Mouse (Mus musculus) lung, embryonic 15.5 days (tissue): ENCODE measurements around the gene Gm48551. TPM values are rescaled to one million over a fixed set of nuclear protein-coding genes. Genes with fewer than 3 reads are reported as not detected.

Experiments used
- ATAC-seq: fragments of 200-750 bp; cut with Nextera tagmentation; 2 replicates; pipeline ENCODE4 v1.8.0; 2017; ENCODE audit warnings: moderate number of reproducible peaks, borderline replicate concordance; ENCODE audit not compliant: low FRiP score, low TSS enrichment; ENCODE audit errors: extremely low read depth
- H3K27ac ChIP-seq: fragments of 300-500 bp; sonication (generic); 2 replicates; pipeline ENCODE4 v1.5.1; 2015; ENCODE audit warnings: moderate library complexity, mild to moderate bottlenecking, inconsistent platforms
- H3K27me3 ChIP-seq: fragments of 300-500 bp; sonication (generic); 2 replicates; pipeline ENCODE4 v1.6.1; 2015; ENCODE audit warnings: inconsistent platforms
- H3K36me3 ChIP-seq: fragments of 300-500 bp; sonication (generic); 2 replicates; pipeline ENCODE4 v1.6.1; 2015; ENCODE audit warnings: inconsistent platforms
- H3K4me1 ChIP-seq: fragments of 300-500 bp; sonication (generic); 2 replicates; pipeline ENCODE4 v1.6.1; 2015; ENCODE audit warnings: inconsistent platforms
- H3K4me2 ChIP-seq: fragments of 300-500 bp; sonication (generic); 2 replicates; pipeline ENCODE4 v1.6.1; 2015; ENCODE audit warnings: inconsistent platforms, mild to moderate bottlenecking, moderate library complexity
- H3K4me3 ChIP-seq: fragments of 300-500 bp; sonication (generic); 2 replicates; pipeline ENCODE4 v1.5.1; 2015; ENCODE audit warnings: mild to moderate bottlenecking, inconsistent platforms
- H3K9ac ChIP-seq: fragments of 300-500 bp; sonication (generic); 2 replicates; pipeline ENCODE4 v1.6.1; 2015; ENCODE audit warnings: inconsistent platforms
- H3K9me3 ChIP-seq: fragments of 300-500 bp; sonication (generic); 2 replicates; pipeline ENCODE4 v1.6.1; 2016; ENCODE audit warnings: inconsistent platforms
- WGBS: fragments of 180-500 bp; shearing (Covaris S2); methylation state at CpG from one replicate; pipeline ENCODE4 v1.1.7; 2015; 5-methylcytosine and 5-hydroxymethylcytosine counted together
- polyA plus RNA-seq: library from polyadenylated mRNA; unstranded; fragments of >200 nt; fragmentation: Nextera tagmentation; extraction: Ambion mirVana; gene quantifications from 2 replicates; pipeline ENCODE4 v1.2.1, GENCODE M21; 2015

Gm48551 gene
- polyA plus RNA-seq, 1 experiment from 2014 or later, result 1.6 TPM

DNA sequence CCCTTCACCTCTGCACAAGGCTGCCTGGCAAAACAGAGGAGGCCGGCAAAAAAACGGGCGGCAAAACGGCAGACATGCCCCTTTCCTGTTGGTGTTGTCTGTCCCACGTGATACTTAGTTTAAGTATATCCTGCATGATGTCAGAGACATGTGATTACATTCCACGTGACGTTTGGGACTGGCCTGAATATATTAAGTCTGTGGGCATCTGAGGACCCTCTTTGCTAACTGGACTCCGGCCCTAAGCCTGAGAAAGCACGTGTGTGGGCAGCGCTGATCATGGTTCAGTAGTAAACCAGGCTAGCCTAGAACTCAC lies 16.9 kb downstream of the Gm48551 start:
- Histone ChIP-seq H3K9me3 (no peaks in the 10 kb centered on the region), H3K4me3 (no peak overlapping the region), H3K27ac (peak overlapping the region; percentile 87), H3K4me2 (no peak overlapping the region; the same call in 1 of the 2 replicates), H3K36me3 (peaks cover 39% of the 10 kb centered on the region), H3K4me1 (peaks cover 35% of the 10 kb centered on the region), H3K27me3 (no peaks in the 10 kb centered on the region), H3K9ac (no peak overlapping the region)
- WGBS, result 33% methylated on average over 10 of the region's 10 CpGs
- ATAC-seq, result no peak

- Histone ChIP-seq H3K4me1 (peaks cover 35% of the 10 kb centered on the region), H3K27me3 (no peaks in the 10 kb centered on the region), H3K4me3 (peak overlapping the region; percentile 22), H3K27ac (peak overlapping the region; percentile 87), H3K4me2 (peak overlapping the region; percentile 44), H3K36me3 (peaks cover 43% of the 10 kb centered on the region), H3K9ac (no peak overlapping the region), H3K9me3 (no peaks in the 10 kb centered on the region)
- ATAC-seq, result peak; percentile 80
- WGBS, result 5% methylated on average over 18 of the region's 18 CpGs
These were observed 17.4 kb downstream of the Gm48551 start for GRCm38 (mm10) chr10:81401521-81402226.

DNA sequence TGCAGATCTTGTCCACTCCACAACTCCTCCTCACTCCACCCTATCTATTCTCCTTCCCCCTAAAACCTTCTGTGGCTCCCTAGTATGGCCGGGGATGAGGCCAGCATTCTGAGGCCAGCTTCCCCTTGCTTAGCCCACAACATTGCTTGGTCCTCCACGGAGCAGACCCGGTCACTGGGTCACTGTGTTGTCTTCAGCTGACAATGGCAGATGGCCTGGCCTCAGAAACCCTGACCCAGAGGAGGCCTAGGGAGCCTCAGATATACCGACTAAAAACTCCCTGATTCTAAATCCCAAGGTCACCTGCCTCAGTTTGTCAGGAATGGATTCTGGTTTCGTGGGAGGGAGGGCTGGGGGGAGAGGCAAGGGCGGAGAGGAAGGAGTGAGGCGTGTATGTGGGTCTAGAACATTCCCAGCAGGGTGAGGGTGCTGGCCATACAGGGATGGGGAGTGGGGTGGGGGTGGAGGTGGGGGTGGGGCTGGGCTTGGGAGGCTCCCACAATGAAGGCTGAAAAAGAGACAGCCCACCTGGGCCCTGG lies 18.0 kb downstream of the Gm48551 start:
- 22% methylated on average over 7 of the region's 7 CpGs for WGBS
- Histone ChIP-seq H3K36me3 (peaks cover 50% of the 10 kb centered on the region), H3K4me3 (no peak overlapping the region)

GRCm38 (mm10) chr10:81403511-81403910 lies 19.2 kb downstream of the Gm48551 start:
- H3K27me3 ChIP-seq, result no peaks in the 10 kb centered on the region
- H3K4me1 ChIP-seq, result peaks cover 54% of the 10 kb centered on the region
- H3K9me3 ChIP-seq, result no peaks in the 10 kb centered on the region
- no peak for ATAC-seq
- peak overlapping the region; percentile 87 for H3K27ac ChIP-seq
- H3K4me2 ChIP-seq, result no peak overlapping the region
- no peak overlapping the region for H3K9ac ChIP-seq
- H3K36me3 ChIP-seq, result peaks cover 53% of the 10 kb centered on the region
- 69% methylated on average over 10 of the region's 10 CpGs for WGBS
- no peak overlapping the region for H3K4me3 ChIP-seq

More for the DNA sequence above, 18.0 kb downstream of the Gm48551 start:
- peak overlapping the region; percentile 87 for H3K27ac ChIP-seq
- no peak overlapping the region for H3K9ac ChIP-seq
- no peaks in the 10 kb centered on the region for H3K9me3 ChIP-seq
- peak overlapping the region; percentile 44 for H3K4me2 ChIP-seq
- no peaks in the 10 kb centered on the region for H3K27me3 ChIP-seq
- peaks cover 41% of the 10 kb centered on the region for H3K4me1 ChIP-seq
- no peak for ATAC-seq

GRCm38 (mm10) chr10:81404082-81404481 lies 19.8 kb downstream of the Gm48551 start:
- Histone ChIP-seq H3K9ac (no peak overlapping the region), H3K4me1 (peaks cover 59% of the 10 kb centered on the region), H3K4me2 (no peak overlapping the region), H3K27me3 (no peaks in the 10 kb centered on the region), H3K4me3 (no peak overlapping the region), H3K27ac (no peak overlapping the region), H3K36me3 (peaks cover 53% of the 10 kb centered on the region), H3K9me3 (no peaks in the 10 kb centered on the region)
- ATAC-seq, result no peak
- 41% methylated on average over 9 of the region's 9 CpGs for WGBS

GRCm38 (mm10) chr10:81404720-81405119 lies 20.5 kb downstream of the Gm48551 start:
- H3K4me1 ChIP-seq, result peaks cover 65% of the 10 kb centered on the region
- peaks cover 46% of the 10 kb centered on the region for H3K36me3 ChIP-seq

GRCm38 (mm10) chr10:81405588-81406201 lies 21.4 kb downstream of the Gm48551 start:
- 0 out of 2 replicates have a peak overlapping the region, but pooled peaks have one; percentile 25 for H3K27ac ChIP-seq
- no peaks in the 10 kb centered on the region for H3K9me3 ChIP-seq
- H3K9ac ChIP-seq, result no peak overlapping the region
- no peak for ATAC-seq
- peaks cover 75% of the 10 kb centered on the region for H3K4me1 ChIP-seq
- WGBS, result 50% methylated on average over 13 of the region's 13 CpGs
- no peaks in the 10 kb centered on the region for H3K27me3 ChIP-seq
- no peak overlapping the region for H3K4me3 ChIP-seq
- H3K36me3 ChIP-seq, result peaks cover 37% of the 10 kb centered on the region
- no peak overlapping the region for H3K4me2 ChIP-seq

More at GRCm38 (mm10) chr10:81404720-81405119, 20.5 kb downstream of the Gm48551 start:
- H3K27me3 ChIP-seq, result no peaks in the 10 kb centered on the region
- H3K9ac ChIP-seq, result no peak overlapping the region
- H3K4me3 ChIP-seq, result no peak overlapping the region
- H3K27ac ChIP-seq, result peak overlapping the region; percentile 20; the same call in 1 of the 2 replicates
- H3K4me2 ChIP-seq, result no peak overlapping the region
- WGBS, result 61% methylated on average over 18 of the region's 18 CpGs
- ATAC-seq, result no peak
- H3K9me3 ChIP-seq, result no peaks in the 10 kb centered on the region

DNA sequence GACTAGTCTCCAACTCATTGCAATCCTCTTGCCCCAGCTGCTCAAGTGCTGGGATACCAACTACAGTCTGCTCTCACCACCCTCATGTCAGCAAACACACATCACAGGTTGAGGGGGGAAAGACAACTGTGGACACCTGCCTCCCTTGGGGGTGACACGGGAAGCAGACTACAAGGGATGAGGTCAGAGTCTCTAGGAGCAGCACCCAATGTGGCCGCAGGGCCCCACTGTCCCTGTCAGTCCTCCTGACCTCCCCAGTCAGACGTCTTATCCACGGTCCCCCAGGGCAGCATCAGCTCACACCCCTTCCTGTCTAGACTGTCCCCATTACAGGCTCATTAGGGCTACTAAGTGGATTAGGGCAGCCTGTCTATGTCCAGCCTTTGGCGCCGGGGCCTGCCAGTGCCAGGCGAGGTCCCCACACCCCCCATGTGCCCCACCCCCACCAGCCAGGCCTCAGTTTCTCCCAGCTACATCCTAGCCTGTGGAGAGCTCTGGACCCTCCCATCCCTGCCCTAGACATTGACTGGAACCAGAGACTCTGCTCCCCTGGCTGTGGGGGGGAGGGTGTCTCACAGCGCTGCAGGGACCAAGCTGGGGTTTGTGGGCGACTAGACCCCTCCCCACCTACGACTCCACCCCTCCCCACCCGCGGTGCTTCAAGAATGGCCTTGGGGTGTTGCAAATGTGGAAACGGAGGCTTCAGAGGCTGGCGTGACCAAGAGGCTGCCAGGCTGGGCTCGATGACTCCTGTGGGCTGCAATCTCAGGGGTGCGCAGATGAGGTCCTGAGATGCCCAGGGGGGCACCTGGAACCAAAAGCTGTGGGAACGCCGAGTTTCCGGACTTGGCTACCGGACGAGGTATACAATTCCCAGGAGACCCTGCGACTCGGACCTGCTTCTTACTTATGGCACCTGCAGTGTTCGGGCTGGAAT lies 22.5 kb downstream of the Gm48551 start:
- peaks cover 76% of the 10 kb centered on the region for H3K4me1 ChIP-seq
- H3K4me2 ChIP-seq, result peak overlapping the region; percentile 43
- H3K9ac ChIP-seq, result peak overlapping the region; percentile 25; the same call in 1 of the 2 replicates
- H3K27ac ChIP-seq, result peak overlapping the region; percentile 37; the same call in 1 of the 2 replicates
- no peak for ATAC-seq
- peaks cover 36% of the 10 kb centered on the region for H3K36me3 ChIP-seq
- peak overlapping the region; percentile 31 for H3K4me3 ChIP-seq
- no peaks in the 10 kb centered on the region for H3K9me3 ChIP-seq
- 44% methylated on average over 24 of the region's 24 CpGs for WGBS
- no peaks in the 10 kb centered on the region for H3K27me3 ChIP-seq

- Histone ChIP-seq H3K4me3 (peak overlapping the region; percentile 31), H3K27ac (peak overlapping the region; percentile 98), H3K27me3 (no peaks in the 10 kb centered on the region), H3K4me2 (peak overlapping the region; percentile 43), H3K4me1 (peaks cover 76% of the 10 kb centered on the region), H3K36me3 (peaks cover 36% of the 10 kb centered on the region), H3K9ac (no peak overlapping the region; the same call in 1 of the 2 replicates), H3K9me3 (no peaks in the 10 kb centered on the region)
- ATAC-seq, result no peak
- 26% methylated on average over 31 of the region's 31 CpGs for WGBS
These were observed 23.5 kb downstream of the Gm48551 start for GRCm38 (mm10) chr10:81407539-81408423.

DNA sequence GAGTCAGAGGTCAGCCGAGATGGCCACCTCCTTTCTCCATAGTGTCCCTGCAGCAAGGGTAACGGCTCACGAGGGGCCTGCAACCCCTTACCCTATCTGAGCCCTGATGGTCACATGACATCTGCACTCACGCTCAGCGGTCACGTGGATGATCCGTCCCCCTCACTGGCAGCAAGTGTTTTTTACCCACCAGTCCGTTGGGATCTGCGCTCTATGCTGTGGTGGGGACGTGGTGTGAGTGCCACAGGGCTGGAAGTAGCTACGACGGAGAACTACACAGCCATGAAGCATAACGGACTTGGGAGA lies 24.1 kb downstream of the Gm48551 start:
- Histone ChIP-seq H3K27me3 (no peaks in the 10 kb centered on the region), H3K4me3 (no peak overlapping the region), H3K36me3 (peaks cover 36% of the 10 kb centered on the region), H3K4me1 (peaks cover 76% of the 10 kb centered on the region), H3K27ac (peak overlapping the region; percentile 98), H3K4me2 (no peak overlapping the region), H3K9me3 (no peaks in the 10 kb centered on the region), H3K9ac (no peak overlapping the region)
- WGBS, result 58% methylated on average over 13 of the region's 13 CpGs
- no peak for ATAC-seq

DNA sequence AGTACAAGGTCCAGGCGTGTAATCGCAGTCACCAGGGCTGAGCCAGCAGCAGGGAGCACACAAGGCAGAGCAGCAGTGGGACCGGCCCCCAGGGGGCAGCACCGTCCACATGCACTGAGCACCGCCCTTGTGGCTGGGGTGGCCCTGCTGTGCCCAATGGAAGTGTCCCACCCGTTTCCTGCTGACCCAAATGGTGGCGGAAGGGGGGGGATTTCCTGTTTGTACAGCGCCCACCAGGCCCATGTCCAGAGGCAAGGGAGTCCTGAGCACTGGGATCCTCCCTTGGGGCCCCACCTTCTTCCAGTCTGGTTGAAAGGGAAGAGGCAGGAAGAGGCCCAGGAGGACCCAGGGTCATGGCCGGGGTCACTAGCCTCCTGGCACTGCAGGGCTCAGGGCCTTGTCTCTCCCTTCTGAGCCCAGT lies 24.6 kb downstream of the Gm48551 start:
- peak; percentile 49 for ATAC-seq
- peak overlapping the region; percentile 98 for H3K27ac ChIP-seq
- peaks cover 78% of the 10 kb centered on the region for H3K4me1 ChIP-seq
- peak overlapping the region; percentile 46; the same call in 1 of the 2 replicates for H3K4me2 ChIP-seq
- WGBS, result 29% methylated on average over 9 of the region's 9 CpGs
- peaks cover 35% of the 10 kb centered on the region for H3K36me3 ChIP-seq
- no peak overlapping the region for H3K9ac ChIP-seq
- H3K9me3 ChIP-seq, result no peaks in the 10 kb centered on the region
- H3K4me3 ChIP-seq, result no peak overlapping the region
- no peaks in the 10 kb centered on the region for H3K27me3 ChIP-seq
